Mouse (Mus musculus) embryonic facial prominence, embryonic 15.5 days (tissue): ENCODE data around the gene Gimap9. TPM values are rescaled to one million over a fixed set of nuclear protein-coding genes. Genes with fewer than 3 reads are reported as not detected.
"Not testable (repeated sequence)": the region's sequence is repeated elsewhere in the genome, so short reads cannot be mapped to it uniquely, and the experiment has no call there.

ENCODE experiments used
- ATAC-seq: fragments of 200-750 bp; cut with Nextera tagmentation; 2 replicates; pipeline ENCODE4 v1.8.0; 2017; ENCODE audit warnings: low read depth, moderate TSS enrichment; ENCODE audit not compliant: insufficient number of reproducible peaks, low FRiP score, low TSS enrichment
- H3K27ac ChIP-seq: fragments of 300-500 bp; sonication (generic); replicated peaks from 2 replicates; pipeline ENCODE4 v1.5.1; 2015; ENCODE audit warnings: mild to moderate bottlenecking, inconsistent platforms
- H3K27me3 ChIP-seq: fragments of 300-500 bp; sonication (generic); 2 replicates; pipeline ENCODE4 v1.6.1; 2015; ENCODE audit warnings: inconsistent platforms
- H3K36me3 ChIP-seq: fragments of 300-500 bp; sonication (generic); 2 replicates; pipeline ENCODE4 v1.6.1; 2015; ENCODE audit warnings: mild to moderate bottlenecking, inconsistent platforms
- H3K4me1 ChIP-seq: fragments of 300-500 bp; sonication (generic); 2 replicates; pipeline ENCODE4 v1.6.1; 2015; ENCODE audit warnings: inconsistent platforms
- H3K4me2 ChIP-seq: fragments of 300-500 bp; sonication (generic); replicated peaks from 2 replicates; pipeline ENCODE4 v1.6.1; 2015; ENCODE audit warnings: mild to moderate bottlenecking, inconsistent platforms
- H3K4me3 ChIP-seq: fragments of 300-500 bp; sonication (generic); replicated peaks from 2 replicates; pipeline ENCODE4 v1.5.1; 2015; ENCODE audit warnings: mild to moderate bottlenecking, inconsistent platforms
- H3K9ac ChIP-seq: fragments of 300-500 bp; sonication (generic); 2 replicates; pipeline ENCODE4 v1.6.1; 2015; ENCODE audit warnings: inconsistent platforms
- H3K9me3 ChIP-seq: fragments of 300-500 bp; sonication (generic); replicated peaks from 2 replicates; pipeline ENCODE4 v1.6.1; 2016; ENCODE audit warnings: inconsistent platforms
- WGBS: fragments of 180-500 bp; shearing (Covaris S2); methylation state at CpG from one replicate; pipeline ENCODE4 v1.1.7; 2015; 5-methylcytosine and 5-hydroxymethylcytosine counted together
- polyA plus RNA-seq: library from polyadenylated mRNA; unstranded; fragments of >200 nt; fragmentation: Nextera tagmentation; extraction: Ambion mirVana; gene quantifications from 2 replicates; pipeline ENCODE4 v1.2.1, GENCODE M21; 2015

The Gimap9 gene
- polyA plus RNA-seq, 1 experiment from 2014 or later: 10.6 TPM

GRCm38 (mm10) chr6:48681472-48682090, 5.7 kb downstream of the Gimap9 start:
- Histone ChIP-seq H3K27me3 (no peaks in the 10 kb centered on the region), H3K9ac (no peak overlapping the region), H3K4me1 (no peaks in the 10 kb centered on the region), H3K4me2 (no peak overlapping the region), H3K4me3 (no peak overlapping the region), H3K27ac (no peak overlapping the region), H3K36me3 (no peaks in the 10 kb centered on the region), H3K9me3 (no peaks in the 10 kb centered on the region)
- ATAC-seq: no peak
- 74% methylated on average over 3 of the region's 3 CpGs for WGBS

- H3K27me3 ChIP-seq: no peaks in the 10 kb centered on the region
- H3K4me2 ChIP-seq: no peak overlapping the region
- no peaks in the 10 kb centered on the region for H3K4me1 ChIP-seq
- no peak overlapping the region for H3K4me3 ChIP-seq
- H3K9me3 ChIP-seq: no peaks in the 10 kb centered on the region
- no peaks in the 10 kb centered on the region for H3K36me3 ChIP-seq
- 65% methylated on average over 4 of the region's 4 CpGs for whole genome bisulfite sequencing
- H3K27ac ChIP-seq: no peak overlapping the region
- ATAC-seq: no peak
- no peak overlapping the region for H3K9ac ChIP-seq
Measured at GRCm38 (mm10) chr6:48682271-48682670, 6.3 kb downstream of the Gimap9 start.

GRCm38 (mm10) chr6:48683263-48683821, 7.4 kb downstream of the Gimap9 start:
- H3K27ac ChIP-seq, H3K9me3 ChIP-seq, H3K4me2 ChIP-seq, H3K27me3 ChIP-seq, ATAC-seq, H3K36me3 ChIP-seq, H3K4me1 ChIP-seq, H3K4me3 ChIP-seq, H3K9ac ChIP-seq: not testable (repeated sequence)
- 91% methylated on average over 4 of the region's 4 CpGs for WGBS

- Histone ChIP-seq H3K9me3 (no peaks in the 10 kb centered on the region), H3K4me1 (no peaks in the 10 kb centered on the region), H3K9ac (no peak within 1 kb of the TSS), H3K4me2 (no peak within 1 kb of the TSS), H3K27me3 (no peaks in the 10 kb centered on the region), H3K36me3 (no peaks in the 10 kb centered on the region), H3K4me3 (no peak within 1 kb of the TSS), H3K27ac (no peak within 1 kb of the TSS)
- ATAC-seq: no peak
- 74% methylated on average over 5 of the region's 5 CpGs for WGBS
Measured at GRCm38 (mm10) chr6:48684319-48684718, 8.4 kb downstream of the Gimap9 start, which contains the start of gene Gimap4. TSS of gene Gimap4 (plus strand) at chr6:48684549.

- Histone ChIP-seq H3K9ac (no peak overlapping the region), H3K36me3 (no peaks in the 10 kb centered on the region)
Measured at GRCm38 (mm10) chr6:48684806-48685205, 8.9 kb downstream of the Gimap9 start.

GRCm38 (mm10) chr6:48685251-48685650, 9.3 kb downstream of the Gimap9 start:
- no peak for ATAC-seq

More at GRCm38 (mm10) chr6:48684806-48685205, 8.9 kb downstream of the Gimap9 start:
- Histone ChIP-seq H3K9me3 (no peaks in the 10 kb centered on the region), H3K4me3 (no peak overlapping the region), H3K27ac (no peak overlapping the region), H3K27me3 (no peaks in the 10 kb centered on the region), H3K4me2 (no peak overlapping the region), H3K4me1 (no peaks in the 10 kb centered on the region)
- 56% methylated on average over 4 of the region's 4 CpGs for whole genome bisulfite sequencing
- no peak for ATAC-seq

GRCm38 (mm10) chr6:48685694-48686665, 10.1 kb downstream of the Gimap9 start:
- H3K9ac ChIP-seq: no peak overlapping the region
- no peak overlapping the region for H3K4me3 ChIP-seq

More at GRCm38 (mm10) chr6:48685251-48685650, 9.3 kb downstream of the Gimap9 start:
- no peaks in the 10 kb centered on the region for H3K27me3 ChIP-seq
- H3K9ac ChIP-seq: no peak overlapping the region
- no peaks in the 10 kb centered on the region for H3K9me3 ChIP-seq
- 82% methylated on average over 2 of the region's 2 CpGs for WGBS
- no peak overlapping the region for H3K27ac ChIP-seq
- no peak overlapping the region for H3K4me3 ChIP-seq
- no peaks in the 10 kb centered on the region for H3K4me1 ChIP-seq
- no peak overlapping the region for H3K4me2 ChIP-seq
- no peaks in the 10 kb centered on the region for H3K36me3 ChIP-seq

GRCm38 (mm10) chr6:48687077-48687476, 11.1 kb downstream of the Gimap9 start:
- WGBS: 58% methylated on average over 2 of the region's 2 CpGs
- H3K9me3 ChIP-seq: no peaks in the 10 kb centered on the region

More at GRCm38 (mm10) chr6:48685694-48686665, 10.1 kb downstream of the Gimap9 start:
- WGBS: 79% methylated on average over 7 of the region's 7 CpGs
- Histone ChIP-seq H3K9me3 (no peaks in the 10 kb centered on the region), H3K27me3 (no peaks in the 10 kb centered on the region), H3K4me1 (no peaks in the 10 kb centered on the region), H3K4me2 (no peak overlapping the region), H3K27ac (no peak overlapping the region), H3K36me3 (no peaks in the 10 kb centered on the region)
- ATAC-seq: no peak

GRCm38 (mm10) chr6:48689320-48689719, 13.4 kb downstream of the Gimap9 start:
- no peaks in the 10 kb centered on the region for H3K9me3 ChIP-seq
- H3K4me2 ChIP-seq: no peak overlapping the region
- H3K27me3 ChIP-seq: no peaks in the 10 kb centered on the region
- no peak for ATAC-seq
- WGBS: 91% methylated on average over 2 of the region's 2 CpGs
- no peaks in the 10 kb centered on the region for H3K4me1 ChIP-seq
- H3K27ac ChIP-seq: no peak overlapping the region
- no peak overlapping the region for H3K9ac ChIP-seq
- H3K4me3 ChIP-seq: no peak overlapping the region
- H3K36me3 ChIP-seq: no peaks in the 10 kb centered on the region

More at GRCm38 (mm10) chr6:48687077-48687476, 11.1 kb downstream of the Gimap9 start:
- no peak overlapping the region for H3K4me3 ChIP-seq
- no peak overlapping the region for H3K4me2 ChIP-seq
- no peaks in the 10 kb centered on the region for H3K36me3 ChIP-seq
- ATAC-seq: no peak
- no peak overlapping the region for H3K27ac ChIP-seq
- no peaks in the 10 kb centered on the region for H3K4me1 ChIP-seq
- H3K27me3 ChIP-seq: no peaks in the 10 kb centered on the region
- no peak overlapping the region for H3K9ac ChIP-seq

- Histone ChIP-seq H3K4me2 (no peak overlapping the region), H3K36me3 (no peaks in the 10 kb centered on the region), H3K27me3 (no peaks in the 10 kb centered on the region), H3K27ac (no peak overlapping the region), H3K9ac (no peak overlapping the region), H3K4me1 (no peaks in the 10 kb centered on the region), H3K4me3 (no peak overlapping the region), H3K9me3 (no peaks in the 10 kb centered on the region)
- 85% methylated on average over 6 of the region's 6 CpGs for WGBS
- no peak for ATAC-seq
Measured at GRCm38 (mm10) chr6:48692962-48693361, 17.0 kb downstream of the Gimap9 start.

GRCm38 (mm10) chr6:48696830-48697554, 21.1 kb downstream of the Gimap9 start:
- no peaks in the 10 kb centered on the region for H3K9me3 ChIP-seq
- WGBS: 74% methylated on average over 4 of the region's 4 CpGs
- H3K4me1 ChIP-seq: no peaks in the 10 kb centered on the region
- H3K4me2 ChIP-seq: no peak overlapping the region
- H3K27ac ChIP-seq: no peak overlapping the region
- no peaks in the 10 kb centered on the region for H3K36me3 ChIP-seq
- no peak overlapping the region for H3K9ac ChIP-seq
- no peak overlapping the region for H3K4me3 ChIP-seq
- no peak for ATAC-seq
- H3K27me3 ChIP-seq: no peaks in the 10 kb centered on the region
